Mouse (Mus musculus) right cerebral cortex, adult 2 months (tissue): ENCODE results near the gene Amh.

Source experiments
- DNase-seq, 2 experiments: peaks; one replicate each; pipeline ENCODE4 v3.0.0; 2021 to 2022; ENCODE audit warnings: low spot score in 2 of 2

Gene Amh

GRCm38 (mm10) chr10:80787517-80787916 lies 17.5 kb upstream of the Amh start:
- no peak for DNase-seq

GRCm38 (mm10) chr10:80790761-80791404 lies 14.2 kb upstream of the Amh start:
- DNase-seq: no peak

- DNase-seq: peak in 1 of 2 experiments; percentile 40
These were observed 13.4 kb upstream of the Amh start for GRCm38 (mm10) chr10:80791476-80792174.

- no peak for DNase-seq
These were observed 12.6 kb upstream of the Amh start for GRCm38 (mm10) chr10:80792175-80793032.

- DNase-seq: no peak
These were observed 11.8 kb upstream of the Amh start for GRCm38 (mm10) chr10:80793033-80793784.

- no peak for DNase-seq
These were observed 11.2 kb upstream of the Amh start for GRCm38 (mm10) chr10:80793803-80794202.

- no peak for DNase-seq
These were observed 10.3 kb upstream of the Amh start for GRCm38 (mm10) chr10:80794750-80795149.

- no peak for DNase-seq
These were observed 8.7 kb upstream of the Amh start for GRCm38 (mm10) chr10:80796307-80796848.

- DNase-seq: no peak
These were observed 7.6 kb upstream of the Amh start for GRCm38 (mm10) chr10:80797186-80798149.

GRCm38 (mm10) chr10:80798150-80799006 lies 6.7 kb upstream of the Amh start, which contains the start of the genes Sf3a2 and Plekhj1:
Sf3a2 (plus strand) TSS chr10:80798198.
Plekhj1 (minus strand) TSS chr10:80798626.
- DNase-seq: peak; percentile 97 to 98

- DNase-seq: no peak
These were observed 5.9 kb upstream of the Amh start for GRCm38 (mm10) chr10:80799070-80799566.

GRCm38 (mm10) chr10:80802204-80802912 lies 2.7 kb upstream of the Amh start:
- no peak for DNase-seq

- DNase-seq: no peak
These were observed 2.0 kb upstream of the Amh start for GRCm38 (mm10) chr10:80802996-80803395.

- no peak for DNase-seq
These were observed 703 bp upstream of the Amh start for GRCm38 (mm10) chr10:80804340-80804739.

- DNase-seq: no peak
These were observed 279 bp downstream of the Amh start for GRCm38 (mm10) chr10:80805322-80805721.

GRCm38 (mm10) chr10:80805925-80806324 lies 882 bp downstream of the Amh start:
- peak; percentile 78 to 81 for DNase-seq

GRCm38 (mm10) chr10:80806341-80807056 lies 1.5 kb downstream of the Amh start:
- no peak for DNase-seq
